In genomic region chr1:63114136-63114781, GRCm38 (mm10) we compare ENCODE assay signal across 8 mouse cellular contexts. TPM values are rescaled to one million over a fixed set of nuclear protein-coding genes. Genes with fewer than 3 reads are reported as not detected.
DNase-seq lines count a peak whose midpoint lies in the region; ATAC-seq and TF ChIP-seq lines count a peak whose summit lies in the region.

Gene Ino80d (minus strand): TSS chr1:63114667.

- no peaks in the 10 kb centered on the region for H3K27me3 ChIP-seq in MEL (ENCODE audit: control insufficient read depth in 1 of 2, insufficient read depth in 2 of 2, low read length in 2 of 2)
- no peaks in the 10 kb centered on the region for H3K27me3 ChIP-seq in cerebellum, adult 2 months (ENCODE audit: control insufficient read depth, insufficient read depth, low read length)
- no peaks in the 10 kb centered on the region for H3K27me3 ChIP-seq in forebrain, postnatal 0 days (ENCODE audit: insufficient read depth, low read length)
- no peaks in the 10 kb centered on the region for H3K27me3 ChIP-seq in lung, embryonic 16.5 days (ENCODE audit: control insufficient read depth, insufficient read depth, low read depth, low read length)

- under 1% methylated on average over 42 of the region's 42 CpGs for WGBS in cerebellum, adult 2 months
- under 1% methylated on average over 34 of the region's 42 CpGs for WGBS in forebrain, postnatal 0 days
- WGBS in lung, embryonic 16.5 days, result 0% methylated on average over 35 of the region's 42 CpGs

- peak within 1 kb of the TSS; percentile 99 for H3K9ac ChIP-seq in MEL (ENCODE audit: control insufficient read depth, low read depth, low read length, poor library complexity, severe bottlenecking)
- H3K9ac ChIP-seq in forebrain, postnatal 0 days, result peak within 1 kb of the TSS; percentile 99
- peak within 1 kb of the TSS; percentile 100 for H3K9ac ChIP-seq in lung, embryonic 16.5 days (ENCODE audit: low read length)

- TF ChIP-seq CTCF in MEL (IDR thresholded peaks at IDR 0.05 in 2 of 3, conservative IDR thresholded peaks at IDR 0.05 in 1 of 3; ENCODE audit: control insufficient read depth in 1 of 3, insufficient read depth in 1 of 3, low read depth in 2 of 3, low read length in 3 of 3, poor library complexity in 1 of 3, severe bottlenecking in 1 of 3), result peak; percentile 38 to 44 (median 39); a peak in 5 of 6 replicates
- TF ChIP-seq CTCF in cerebellum, adult 2 months (IDR thresholded peaks at IDR 0.05; ENCODE audit: borderline replicate concordance, insufficient read depth, low read depth, low read length), result peak; percentile 63; the same call in 1 of the 2 replicates
- peak; percentile 77 for TF ChIP-seq CTCF in forebrain, postnatal 0 days (IDR thresholded peaks at IDR 0.05; ENCODE audit: low read depth)

- H3K4me1 ChIP-seq in MEL (ENCODE audit: control insufficient read depth in 1 of 2, insufficient read depth in 2 of 2, low read length in 2 of 2), result peaks cover 9 to 19% of the 10 kb centered on the region in 2 experiments
- H3K4me1 ChIP-seq in cerebellum, adult 2 months (ENCODE audit: control insufficient read depth, insufficient read depth, low read length), result peaks cover 5% of the 10 kb centered on the region
- 0 out of 2 replicates have a peak, but pooled peaks cover 5% of the 10 kb centered on the region for H3K4me1 ChIP-seq in forebrain, postnatal 0 days (ENCODE audit: insufficient read depth)
- peaks cover 8% of the 10 kb centered on the region for H3K4me1 ChIP-seq in lung, embryonic 16.5 days (replicated peaks; ENCODE audit: control insufficient read depth, insufficient read depth, low read length)

- H3K4me3 ChIP-seq in MEL (ENCODE audit: control insufficient read depth in 1 of 2, insufficient read depth in 1 of 2, low read depth in 2 of 2, low read length in 2 of 2), result peak within 1 kb of the TSS; percentile 95 to 99
- H3K4me3 ChIP-seq in cerebellum, adult 2 months (replicated peaks; ENCODE audit: insufficient read depth, low read depth, low read length), result peak within 1 kb of the TSS; percentile 91
- H3K4me3 ChIP-seq in forebrain, postnatal 0 days (ENCODE audit: low read depth, low read length), result peak within 1 kb of the TSS; percentile 96
- H3K4me3 ChIP-seq in lung, embryonic 16.5 days (ENCODE audit: low read length), result peak within 1 kb of the TSS; percentile 84

- TF ChIP-seq EP300 in MEL (IDR thresholded peaks at IDR 0.05; ENCODE audit: low read depth in 1 of 2, low read length in 2 of 2), result no peak; a peak in 1 of 4 replicates

- ATAC-seq in forebrain, postnatal 0 days, result peak; percentile 97
- ATAC-seq in lung, embryonic 16.5 days (ENCODE audit: low read depth), result peak; percentile 91

- no peaks in the 10 kb centered on the region for H3K9me3 ChIP-seq in MEL (replicated peaks; ENCODE audit: insufficient read depth, low read length)
- H3K9me3 ChIP-seq in forebrain, postnatal 0 days (ENCODE audit: low read length), result no peaks in the 10 kb centered on the region
- H3K9me3 ChIP-seq in lung, embryonic 16.5 days (ENCODE audit: control insufficient read depth, low read length), result no peaks in the 10 kb centered on the region

- peak; percentile 91 for DNase-seq in MEL (ENCODE audit: low read depth, low spot score)
- DNase-seq in cerebellum, adult 2 months, result peak; percentile 87
- peak; percentile 91 for DNase-seq in forebrain, postnatal 0 days
- DNase-seq in heart, postnatal 4 days, result peak; percentile 81
- peak; percentile 74 for DNase-seq in layer of hippocampus, adult 9-10 months (ENCODE audit: low spot score)
- peak; percentile 71 for DNase-seq in ovary, postnatal 10 days (ENCODE audit: low spot score)
- peak; percentile 70 to 75 for DNase-seq in thymus, postnatal 10 days (ENCODE audit: low spot score in 2 of 2)

- peak; percentile 57 to 75; a peak in 3 of 4 replicates for TF ChIP-seq POLR2A in MEL (IDR thresholded peaks at IDR 0.05; ENCODE audit: control insufficient read depth in 1 of 2, insufficient read depth in 1 of 2, low read depth in 1 of 2, low read length in 2 of 2, poor library complexity in 1 of 2)
- TF ChIP-seq POLR2A in cerebellum, adult 2 months (IDR thresholded peaks at IDR 0.05; ENCODE audit: borderline replicate concordance, insufficient read depth, low read length), result peak; percentile 53; the same call in 1 of the 2 replicates

- peak within 1 kb of the TSS; percentile 79 for H3K4me2 ChIP-seq in forebrain, postnatal 0 days (ENCODE audit: low read depth)
- peak within 1 kb of the TSS; percentile 72 for H3K4me2 ChIP-seq in lung, embryonic 16.5 days (ENCODE audit: low read depth, low read length)

- H3K27ac ChIP-seq in MEL (ENCODE audit: control insufficient read depth, low read depth, low read length), result peak within 1 kb of the TSS; percentile 98
- peak within 1 kb of the TSS; percentile 81 for H3K27ac ChIP-seq in cerebellum, adult 2 months (ENCODE audit: insufficient read depth, low read length)
- H3K27ac ChIP-seq in forebrain, postnatal 0 days (ENCODE audit: low read depth, low read length), result peak within 1 kb of the TSS; percentile 96
- H3K27ac ChIP-seq in lung, embryonic 16.5 days (ENCODE audit: low read length), result peak within 1 kb of the TSS; percentile 96

- H3K79me2 ChIP-seq in MEL (ENCODE audit: control insufficient read depth, insufficient read depth, low read length, poor library complexity), result peaks cover 67% of the 10 kb centered on the region

- TF ChIP-seq RAD21 in MEL (IDR thresholded peaks at IDR 0.05; ENCODE audit: low read depth, low read length), result no peak

- H3K36me3 ChIP-seq in MEL (ENCODE audit: control insufficient read depth in 1 of 2, insufficient read depth in 2 of 2, low read length in 2 of 2), result peaks cover 0 to 23% of the 10 kb centered on the region in 2 experiments; a peak in 3 of 4 replicates
- H3K36me3 ChIP-seq in forebrain, postnatal 0 days (ENCODE audit: insufficient read depth), result no peaks in the 10 kb centered on the region
- H3K36me3 ChIP-seq in lung, embryonic 16.5 days (ENCODE audit: control insufficient read depth, insufficient read depth, low read length), result peaks cover 4% of the 10 kb centered on the region; the same call in 1 of the 2 replicates

TF ChIP-seq in MEL, 35 proteins besides CTCF, POLR2A, EP300 and RAD21:
- no peak for TF ChIP-seq E2F4 (IDR thresholded peaks at IDR 0.05; ENCODE audit: borderline replicate concordance, low read depth, low read length)
- peak; percentile 33 for TF ChIP-seq MXI1 (IDR thresholded peaks at IDR 0.05; ENCODE audit: low read depth, low read length)
- peak; percentile 20; the same call in 1 of the 2 replicates for TF ChIP-seq MAZ (IDR thresholded peaks at IDR 0.05; ENCODE audit: low read depth, low read length)
- peak; percentile 76 for TF ChIP-seq SIN3A (IDR thresholded peaks at IDR 0.05; ENCODE audit: low read length)
- 0 out of 2 replicates have a peak, but pooled peaks have one; percentile 15 for TF ChIP-seq ELF1 (IDR thresholded peaks at IDR 0.05; ENCODE audit: low read depth, low read length)
- TF ChIP-seq MYC (IDR thresholded peaks at IDR 0.05; ENCODE audit: low read depth, low read length), result no peak
- TF ChIP-seq ZKSCAN1 (IDR thresholded peaks at IDR 0.05; ENCODE audit: low read depth, low read length), result peak; percentile 88
- peak; percentile 48 for TF ChIP-seq NELFE (IDR thresholded peaks at IDR 0.05; ENCODE audit: low read depth, low read length)
- no peak for TF ChIP-seq MYB (IDR thresholded peaks at IDR 0.05; ENCODE audit: low read depth, low read length)
- no peak for TF ChIP-seq GABPA (IDR thresholded peaks at IDR 0.05; ENCODE audit: low read depth, low read length)
- TF ChIP-seq ZNF384 (IDR thresholded peaks at IDR 0.05; ENCODE audit: low read depth, low read length), result peak; percentile 98
- peak; percentile 57 for TF ChIP-seq TBP (IDR thresholded peaks at IDR 0.05; ENCODE audit: low read depth, low read length)
- no peak for TF ChIP-seq MAFK (IDR thresholded peaks at IDR 0.05; ENCODE audit: borderline replicate concordance, low read depth, low read length)
- peak; percentile 37; the same call in 1 of the 2 replicates for TF ChIP-seq POLR2AphosphoS2 (IDR thresholded peaks at IDR 0.05; ENCODE audit: low read length)
- TF ChIP-seq MAX (IDR thresholded peaks at IDR 0.05; ENCODE audit: low read length), result peak; percentile 45; the same call in 1 of the 2 replicates
- peak; percentile 39; the same call in 1 of the 2 replicates for TF ChIP-seq ZMIZ1 (IDR thresholded peaks at IDR 0.05; ENCODE audit: low read depth, low read length)
- peak; percentile 27 for TF ChIP-seq TCF12 (IDR thresholded peaks at IDR 0.05; ENCODE audit: low read depth, low read length)
- TF ChIP-seq MEF2A (IDR thresholded peaks at IDR 0.05; ENCODE audit: extremely low read depth, insufficient replicate concordance, low read depth, low read length, poor library complexity, severe bottlenecking), result no peak
- TF ChIP-seq UBTF (IDR thresholded peaks at IDR 0.05; ENCODE audit: borderline replicate concordance, insufficient read depth, low read depth, low read length), result peak; percentile 100
- TF ChIP-seq TAL1 (IDR thresholded peaks at IDR 0.05; ENCODE audit: low read length), result no peak
- TF ChIP-seq KAT2A (conservative IDR thresholded peaks at IDR 0.05; ENCODE audit: low read depth, low read length), result peak; percentile 59; the same call in 1 of the 2 replicates
- peak; percentile 72 for TF ChIP-seq HCFC1 (IDR thresholded peaks at IDR 0.05; ENCODE audit: low read depth, low read length)
TF ChIP-seq in MEL: peak in this region for 15.

RNA-seq across cellular contexts. Expression of gene Ino80d, which starts in this region (rescaled TPM):
- total RNA-seq in MEL (2012; rRNA removed), result 4.0 and 4.3 TPM in 2 replicates
- 1 to 10 TPM in 1 of 2 experiments, not detected in 1; 5.8 TPM for polyA plus RNA-seq in MEL (2012; ENCODE audit: insufficient read depth in 1 of 2, insufficient read length in 2 of 2, low read depth in 1 of 2, low replicate concordance in 2 of 2, missing spikeins in 1 of 2)
- 10.2 and 10.6 TPM in 2 replicates for polyA plus RNA-seq in cerebellum, adult 2 months (2012; rRNA removed)
- total RNA-seq in forebrain, postnatal 0 days (2014; rRNA removed), result 9.1 and 11.9 TPM in 2 replicates
- 2.5 and 5.7 TPM in 2 replicates for polyA plus RNA-seq in forebrain, postnatal 0 days (2015; fragmentation: Nextera tagmentation; extraction: Ambion mirVana)
- 10 to 100 TPM; 26.0 to 27.3 TPM for total RNA-seq in heart, postnatal 4 days (2021)
- polyA plus RNA-seq in lung, embryonic 16.5 days (2015; fragmentation: Nextera tagmentation; extraction: Ambion mirVana), result 9.7 and 9.9 TPM in 2 replicates

Comparison
In these comparisons a context has a peak if more than half of its experiments do, and no peak if none do; other contexts are left out.
1. Peak in every context shown above with its lines: DNase-seq, ATAC-seq, H3K4me3 ChIP-seq and H3K27ac ChIP-seq.